Mouse (Mus musculus) kidney, adult 2 months (tissue): ENCODE measurements around the gene Slc35e3.

Experiments
- CTCF ChIP-seq: fragments of 200-500 bp; conservative IDR thresholded peaks from 2 replicates; pipeline ENCODE4 v1.5.1; 2011; ENCODE audit warnings: low read depth, mild to moderate bottlenecking, control low read depth, low read length, moderate library complexity, mixed read lengths; ENCODE audit not compliant: insufficient read depth, insufficient read length
- POLR2A ChIP-seq: fragments of 200-500 bp; IDR thresholded peaks from one replicate; pipeline ENCODE4 v1.6.1; 2011; ENCODE audit warnings: low read depth, low read length, control low read depth

DNA sequence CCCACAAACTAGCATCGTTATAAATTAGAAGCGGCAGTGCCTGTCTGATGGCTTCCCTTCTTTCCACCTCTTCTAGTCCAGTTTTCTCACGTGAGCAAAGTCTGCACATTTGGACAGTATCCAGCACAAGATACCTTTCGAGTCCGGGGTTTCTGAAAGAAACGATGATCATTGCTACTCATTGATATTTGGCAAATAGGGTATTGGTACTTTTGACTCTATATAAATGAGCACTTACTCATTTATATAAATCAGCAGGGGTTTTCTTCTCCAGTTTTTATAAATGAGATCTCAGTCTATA is 6.6 kb downstream of the Slc35e3 start:
- TF ChIP-seq POLR2A = no peak
- no peak for TF ChIP-seq CTCF
